Mouse (Mus musculus) heart, postnatal 0 days (tissue): ENCODE data around the gene Abraxas2.

ENCODE experiments used
- CTCF ChIP-seq: IDR thresholded peaks from 2 replicates; pipeline ENCODE4 v1.5.1; 2016; ENCODE audit warnings: antibody characterized with exemption, control low read depth, low read depth
- EP300 ChIP-seq: IDR thresholded peaks from 2 replicates; pipeline ENCODE4 v1.6.1; 2016; ENCODE audit warnings: antibody characterized with exemption, low read depth

DNA sequence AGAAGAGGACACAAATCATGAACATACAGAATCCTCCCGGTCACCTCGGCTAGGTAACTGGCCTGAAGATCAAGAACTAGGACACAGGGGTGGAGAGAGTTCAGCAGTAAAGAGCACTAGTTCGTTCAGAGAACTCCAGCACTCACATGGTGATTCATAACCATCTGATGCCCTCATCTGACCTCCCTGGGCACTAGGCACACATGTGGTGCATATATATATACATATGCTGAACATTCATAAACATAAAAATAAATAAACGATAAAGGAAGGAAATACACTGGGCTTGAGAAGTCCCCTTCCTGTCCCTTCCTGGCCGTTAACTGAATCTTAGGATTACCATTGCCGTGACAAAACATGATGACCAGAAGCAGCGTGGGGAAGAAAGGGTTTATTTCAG, 33.8 kb downstream of the Abraxas2 start:
- TF ChIP-seq CTCF: no peak
- TF ChIP-seq EP300: no peak
